Mouse (Mus musculus) right cerebral cortex, postnatal 4 days (tissue): ENCODE data around the gene Prkag1.

Source experiments
- DNase-seq: peaks from one replicate; pipeline ENCODE4 v3.0.0-alpha.2; 2022

Gene Prkag1

DNA sequence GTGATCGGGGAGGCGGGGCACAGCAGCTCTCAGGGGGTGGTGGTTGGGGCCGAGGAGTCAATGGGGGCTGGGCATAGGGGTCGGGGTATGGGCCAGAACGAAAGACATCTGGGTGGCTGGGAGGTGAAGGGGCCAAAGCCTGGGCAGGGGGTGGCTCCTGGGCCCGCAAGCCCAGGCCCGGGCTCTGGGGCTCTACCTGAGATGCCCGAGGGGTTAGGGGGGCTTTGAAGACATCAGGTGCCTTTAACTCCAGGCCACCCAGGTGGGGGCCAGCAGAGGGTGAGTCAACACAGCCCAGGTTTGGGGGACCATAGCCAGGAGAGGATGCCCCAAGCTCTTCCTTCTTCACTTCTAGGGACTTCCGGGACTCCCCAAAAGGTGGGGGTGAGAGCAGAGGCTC, 21.4 kb upstream of the Prkag1 start:
- DNase-seq: no peak

DNA sequence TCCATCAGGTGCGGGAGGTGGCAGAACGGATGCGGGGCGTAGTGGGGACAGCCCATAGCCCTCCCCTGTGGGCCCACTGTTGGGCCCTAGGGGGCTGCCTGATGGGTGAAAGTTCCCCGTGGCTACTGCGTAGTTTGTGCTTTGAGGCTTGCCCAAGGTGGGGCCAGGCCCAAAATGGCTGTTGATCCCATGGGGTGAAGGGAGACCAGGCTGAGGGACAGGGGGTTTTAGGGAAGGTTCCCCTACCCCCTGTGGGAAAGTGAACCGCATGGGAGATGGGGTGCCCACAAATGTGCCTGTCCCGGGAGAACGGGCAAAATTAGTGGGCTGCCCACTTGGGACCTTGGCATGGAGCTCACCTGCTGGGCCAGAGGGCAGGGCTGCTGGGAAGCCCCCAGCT, 20.8 kb upstream of the Prkag1 start:
- DNase-seq: no peak

DNA sequence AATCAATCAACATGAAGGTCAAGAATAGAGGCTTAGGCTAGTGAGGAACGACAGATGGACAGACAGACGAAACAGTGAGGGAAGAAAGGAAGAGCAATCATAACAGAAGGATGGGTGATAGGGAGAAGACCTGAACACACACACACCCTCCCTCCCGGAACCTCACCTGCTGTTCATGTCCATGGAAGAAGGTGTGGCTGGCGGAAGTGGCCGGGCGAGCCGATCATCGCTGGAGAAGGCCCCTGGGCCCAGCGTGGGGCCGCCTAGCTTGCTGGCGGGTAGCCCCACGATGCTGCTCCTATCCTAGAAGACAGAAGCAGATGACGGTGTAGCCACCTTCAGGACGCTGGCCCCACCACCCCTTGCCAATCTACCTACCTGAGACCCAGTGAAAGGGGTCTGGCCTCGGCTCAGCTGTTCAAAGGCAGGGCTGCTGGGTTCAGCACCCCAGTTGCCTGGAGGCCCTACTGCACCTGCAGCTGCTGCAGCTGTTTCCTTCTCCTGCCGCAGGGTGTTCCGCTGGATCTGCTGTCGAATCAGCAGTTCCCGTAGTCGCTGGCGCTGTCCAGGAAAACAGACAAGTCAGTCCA, 20.0 kb upstream of the Prkag1 start:
- DNase-seq: no peak

DNA sequence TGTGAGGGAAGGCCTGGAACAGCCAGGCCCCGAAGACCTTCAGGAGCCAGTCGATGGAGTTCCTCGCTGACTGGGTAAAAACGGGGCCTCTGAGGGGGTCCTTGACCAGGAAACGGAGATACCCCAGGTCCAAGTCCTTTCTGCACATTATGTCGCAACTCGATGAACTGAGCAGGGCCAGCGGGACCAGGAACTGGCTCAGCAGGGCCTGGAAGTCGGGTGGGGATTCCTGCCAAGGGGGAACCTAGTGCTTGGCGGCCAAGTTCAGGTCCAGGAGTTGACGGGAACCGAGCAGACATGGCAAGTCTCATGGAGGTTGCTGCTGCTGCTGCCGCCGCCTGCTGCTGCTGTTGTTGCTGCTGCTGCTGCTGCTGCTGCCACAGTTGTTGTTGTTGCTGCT, 19.3 kb upstream of the Prkag1 start:
- DNase-seq: no peak

DNA sequence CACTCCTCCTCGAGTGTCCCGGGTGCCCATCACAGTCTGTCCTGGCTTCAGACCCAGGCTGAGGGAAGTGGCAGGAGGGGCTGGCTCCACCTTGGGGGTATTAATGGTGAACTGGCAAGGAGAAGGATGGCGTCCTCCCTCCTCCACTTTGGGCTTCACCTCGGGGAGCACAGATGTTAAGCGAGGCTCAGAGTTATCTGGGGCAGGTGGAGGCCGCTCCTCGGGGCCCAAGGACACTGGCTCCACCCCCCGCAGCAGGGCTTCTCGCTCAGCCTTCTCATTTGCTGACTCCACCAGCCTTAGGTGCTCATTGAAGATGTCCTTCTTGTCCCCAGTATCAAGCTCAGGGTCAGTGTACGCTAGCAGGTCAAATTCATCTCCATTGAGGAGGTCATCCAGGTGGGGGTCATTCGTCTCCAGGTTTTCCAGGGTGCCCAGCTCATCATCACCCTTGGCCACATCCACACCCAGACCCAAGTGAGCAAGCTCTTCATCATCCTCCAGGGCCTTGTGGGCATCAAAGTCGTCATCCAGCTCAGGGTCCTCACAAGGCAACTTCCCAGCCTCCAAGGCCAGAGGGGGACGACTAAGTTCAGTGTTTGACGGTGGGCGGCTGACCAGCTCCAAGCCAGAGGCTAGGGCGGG, 18.8 kb upstream of the Prkag1 start:
- no peak for DNase-seq

DNA sequence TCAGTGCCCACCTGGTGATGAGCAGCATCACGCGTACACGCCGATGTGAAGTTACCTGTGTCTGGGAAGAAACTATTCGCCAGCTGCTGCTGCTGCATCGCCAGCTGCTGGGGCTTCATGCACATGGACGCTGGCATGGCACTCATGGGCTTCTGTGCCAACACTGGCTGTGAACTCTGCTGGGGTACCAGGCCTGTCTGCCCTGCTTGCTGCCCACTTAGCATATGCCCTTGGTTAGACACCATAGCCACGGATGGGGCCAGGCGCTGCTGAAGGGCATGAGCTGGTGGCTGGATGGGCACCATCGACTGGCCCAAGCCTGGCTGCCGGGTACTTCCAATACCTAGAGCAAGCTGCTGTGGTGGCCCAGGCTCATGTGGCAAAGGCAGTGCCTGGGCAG, 17.8 kb upstream of the Prkag1 start:
- no peak for DNase-seq

DNA sequence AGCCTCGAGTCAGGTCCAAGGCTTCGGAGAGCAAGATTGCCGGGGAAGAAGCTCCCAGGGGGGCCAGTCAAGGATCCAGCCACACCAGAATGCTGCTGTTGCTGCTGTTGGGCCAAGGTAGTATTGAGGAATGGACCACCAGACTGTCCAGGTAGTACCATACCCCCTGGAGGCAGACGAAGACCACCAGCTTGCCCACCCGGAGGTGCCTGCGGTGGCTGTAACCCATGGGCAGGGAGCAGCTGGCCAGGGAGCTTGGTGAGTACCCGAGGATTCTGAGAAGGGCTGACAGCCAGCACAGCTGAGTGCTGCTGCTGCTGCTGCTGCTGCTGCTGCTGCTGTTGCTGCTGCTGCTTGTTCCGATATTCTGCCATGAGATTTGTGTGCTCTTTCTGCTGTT, 14.8 kb upstream of the Prkag1 start:
- DNase-seq: no peak

DNA sequence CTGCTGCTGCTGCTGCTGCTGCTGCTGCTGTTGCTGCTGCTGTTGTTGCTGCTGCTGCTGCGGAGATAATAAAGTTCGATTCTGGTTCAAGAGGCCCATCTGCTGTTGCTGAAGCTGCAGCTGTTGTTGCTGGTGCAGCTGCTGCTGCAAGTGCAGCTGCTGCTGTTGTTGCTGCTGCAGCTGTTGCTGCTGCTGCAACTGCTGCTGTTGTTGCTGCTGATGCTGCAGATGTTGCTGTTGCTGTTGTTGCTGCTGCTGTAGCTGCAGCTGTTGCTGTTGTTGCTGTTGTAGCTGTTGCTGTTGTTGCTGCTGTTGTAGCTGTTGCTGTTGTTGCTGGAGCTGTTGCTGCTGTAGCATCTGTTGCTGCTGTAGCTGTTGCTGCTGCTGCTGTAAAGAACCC, 13.8 kb upstream of the Prkag1 start:
- no peak for DNase-seq

DNA sequence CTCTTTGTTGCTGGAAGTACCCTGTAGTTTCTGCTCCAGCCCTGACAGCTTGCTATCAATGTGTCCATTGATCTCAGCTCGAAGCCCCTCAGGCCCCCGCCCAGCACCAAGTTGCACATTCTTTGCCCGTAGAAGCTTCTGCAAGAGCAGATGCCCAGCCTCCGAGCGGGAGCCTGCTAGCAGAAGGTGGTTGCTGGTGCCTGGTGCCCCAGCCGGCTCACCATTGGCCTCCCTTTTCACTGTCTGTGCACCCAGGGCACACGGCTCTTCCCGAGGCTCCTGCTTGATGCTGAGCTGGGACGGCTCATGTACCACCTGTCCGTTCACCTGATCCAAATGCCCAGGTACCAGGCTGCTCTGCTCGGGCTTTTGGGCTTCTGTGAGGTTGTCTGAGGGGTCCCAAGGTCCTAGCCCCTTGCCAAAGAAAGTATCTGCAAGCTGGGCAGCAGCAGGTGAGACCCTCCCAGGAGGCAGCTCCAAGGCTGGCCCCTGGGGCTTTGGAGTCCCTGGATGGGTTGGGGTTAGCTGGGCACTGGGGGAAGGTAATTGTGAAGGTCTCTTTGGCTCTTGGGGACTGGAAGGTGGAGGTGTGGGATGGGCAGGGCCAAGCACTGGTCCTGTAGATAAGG, 12.4 kb upstream of the Prkag1 start:
- DNase-seq: no peak

DNA sequence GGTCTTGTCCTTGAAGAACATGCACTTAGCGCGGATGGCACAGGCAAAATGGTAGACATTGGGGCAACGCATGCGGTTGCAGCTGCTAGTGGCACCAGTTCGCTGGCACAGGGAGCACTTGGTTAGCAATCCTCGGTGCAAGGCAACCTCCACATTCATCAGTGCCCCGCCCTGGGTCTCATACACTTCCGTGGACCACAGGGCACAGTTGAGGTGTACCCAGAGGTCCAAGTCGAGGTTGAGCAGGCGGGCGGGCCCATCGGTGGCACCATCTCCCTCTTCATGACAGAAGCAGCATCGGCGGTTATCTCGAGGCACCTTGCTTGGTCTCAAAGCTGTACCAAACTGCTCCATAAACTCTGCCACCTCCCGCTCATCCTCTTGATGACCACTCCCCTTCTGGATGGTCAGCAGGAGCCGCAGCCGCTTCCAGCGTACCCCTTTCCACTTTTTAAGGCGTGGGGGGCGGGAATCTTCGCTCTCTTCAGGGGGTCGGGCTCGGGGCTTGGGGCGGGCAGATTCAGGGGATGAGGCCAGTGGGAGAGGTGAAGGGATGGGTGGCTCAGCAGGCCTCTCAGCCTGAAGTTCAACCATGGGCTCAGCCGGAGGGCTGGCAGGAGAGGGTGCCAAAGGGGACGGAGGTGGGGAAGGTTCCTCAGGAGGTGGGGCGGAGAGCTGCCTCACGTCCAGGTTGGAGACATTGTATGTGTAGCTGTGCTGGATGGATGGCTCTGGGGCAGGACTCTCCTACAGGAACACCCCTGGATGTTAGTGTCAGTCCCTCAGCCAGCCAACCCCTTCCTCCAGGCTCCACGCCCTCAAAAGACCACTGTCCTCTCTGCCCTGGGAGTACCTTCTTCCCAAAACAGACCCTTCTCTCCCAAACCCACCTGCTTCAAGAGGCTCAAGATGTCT, 8.6 kb upstream of the Prkag1 start:
- no peak for DNase-seq

DNA sequence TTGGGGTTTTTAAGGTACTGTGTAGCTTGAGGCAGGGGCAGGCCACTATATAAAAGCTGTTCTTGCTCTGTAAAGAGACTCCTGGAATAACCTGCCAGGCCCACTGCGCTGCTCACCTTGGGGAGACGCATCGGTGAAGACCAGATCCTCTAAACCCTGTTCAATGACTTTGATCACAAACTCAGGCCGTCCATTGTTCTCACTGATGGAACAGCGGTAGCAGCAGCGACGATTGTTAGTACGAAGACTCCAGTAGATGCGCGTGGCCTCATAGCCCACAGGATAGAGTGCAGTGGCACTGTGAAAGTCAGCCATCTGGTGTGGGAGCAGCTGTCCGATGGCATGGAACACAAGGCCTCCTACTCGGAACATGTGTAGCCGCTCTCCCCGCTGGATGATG, 7.8 kb upstream of the Prkag1 start:
- DNase-seq: no peak

DNA sequence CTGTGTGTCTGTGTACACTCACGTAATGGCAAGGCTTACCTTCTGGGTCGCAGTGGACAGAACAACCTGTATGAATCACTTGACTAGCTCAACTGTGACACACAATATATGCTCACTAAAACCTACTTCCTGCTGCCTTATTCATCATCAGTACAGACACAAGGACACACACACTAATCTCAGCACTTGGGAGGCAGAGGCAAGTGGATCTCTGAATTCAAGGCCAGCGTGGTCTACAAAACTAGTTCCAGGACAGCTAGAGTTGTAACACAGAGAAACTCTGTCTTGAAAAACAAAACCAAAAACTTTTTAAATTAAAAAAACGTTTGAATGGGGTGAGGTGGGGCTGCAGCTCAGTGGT, 6.4 kb upstream of the Prkag1 start:
- DNase-seq: no peak

DNA sequence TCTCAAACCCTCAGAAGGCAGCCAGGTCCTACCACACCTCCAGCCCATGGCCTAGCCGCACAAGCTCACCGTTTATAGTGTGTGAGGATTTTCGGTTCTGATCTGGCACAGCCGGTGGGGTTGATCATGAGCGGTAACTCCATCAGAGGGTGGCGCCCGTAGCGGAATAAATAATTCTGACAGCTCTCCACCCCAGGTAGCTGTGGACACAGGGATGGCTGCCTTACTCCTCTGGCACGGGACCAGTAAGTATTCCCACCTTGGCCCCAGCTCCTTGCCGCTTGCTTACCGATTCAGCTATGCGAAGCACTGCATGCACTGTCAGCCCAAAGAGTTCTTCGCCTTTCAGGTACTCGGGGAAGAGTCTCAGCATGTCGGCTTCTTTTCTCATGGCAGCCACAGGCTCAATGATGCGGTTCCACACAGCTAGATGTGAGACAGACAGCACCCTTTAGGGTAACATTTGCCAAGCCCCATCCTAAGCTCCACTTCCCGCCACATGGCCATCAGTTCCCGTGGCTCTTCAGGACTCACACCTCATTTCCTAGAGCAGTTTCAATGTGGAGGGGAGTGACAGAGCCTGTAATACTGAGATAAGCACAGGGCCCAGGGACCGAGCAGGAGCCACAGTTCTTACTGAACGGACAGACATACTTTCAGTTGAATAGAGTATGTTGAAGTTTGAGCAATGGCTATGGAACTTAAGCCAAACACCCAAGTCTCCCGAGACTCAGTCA, 5.9 kb upstream of the Prkag1 start:
- DNase-seq: no peak

DNA sequence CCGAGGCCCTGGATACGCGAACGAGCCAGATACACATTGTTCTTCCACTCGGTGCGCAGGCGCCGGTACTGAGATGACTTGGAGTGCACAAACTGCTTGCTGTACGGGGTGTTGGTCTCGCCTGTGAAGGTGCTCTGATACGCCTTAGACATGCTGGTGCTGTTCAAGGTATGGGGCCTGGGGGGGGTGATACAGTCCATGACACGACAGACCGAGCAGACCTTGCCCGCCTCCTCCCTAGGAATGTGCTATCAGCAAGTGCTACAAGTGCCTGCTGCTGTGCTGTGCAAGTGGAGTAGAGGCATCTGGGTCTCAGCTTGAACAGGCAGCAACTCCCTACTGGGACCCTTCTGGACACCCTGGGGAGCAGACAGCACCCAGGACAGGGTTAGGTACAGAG, 4.0 kb upstream of the Prkag1 start:
- DNase-seq: no peak

DNA sequence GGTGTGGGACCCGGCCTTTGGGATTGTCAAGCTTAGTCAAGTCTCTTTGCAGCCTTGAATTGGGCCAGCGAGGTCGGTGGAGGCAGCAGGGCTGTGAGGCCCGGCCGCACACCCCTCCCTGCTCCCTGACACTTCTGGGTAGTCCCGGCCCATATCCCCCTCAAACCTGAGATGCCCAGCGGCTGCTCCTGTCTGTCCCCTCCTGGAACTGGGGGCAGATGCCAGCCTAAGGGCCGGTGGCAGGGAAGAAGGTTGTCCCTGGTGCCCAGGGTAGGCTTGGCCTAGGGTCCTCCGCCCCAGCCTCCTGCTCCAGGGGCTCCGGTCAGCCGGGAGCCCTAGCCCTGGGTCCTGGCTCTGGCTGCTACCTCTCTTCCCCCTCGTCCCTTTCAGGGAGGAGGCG, 2.7 kb upstream of the Prkag1 start:
- DNase-seq: no peak

DNA sequence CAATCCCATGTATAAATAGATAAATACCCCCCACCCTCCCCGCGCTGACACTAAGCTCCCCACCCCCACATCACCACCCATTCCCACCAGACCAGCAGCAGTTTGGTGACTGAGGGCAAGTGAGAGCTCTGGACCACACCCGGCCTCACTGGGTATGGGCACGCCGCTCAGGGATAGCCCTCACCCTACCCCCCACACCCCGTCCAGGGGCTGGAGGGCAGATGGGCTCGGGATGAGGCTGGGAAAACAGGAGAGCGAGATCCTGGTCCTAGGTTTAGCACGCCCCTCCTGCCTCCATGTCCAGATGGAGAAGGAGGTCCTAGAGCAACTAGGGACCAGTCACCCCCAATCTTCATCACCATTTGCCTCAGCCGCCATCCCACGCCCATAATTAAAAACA, 2.0 kb upstream of the Prkag1 start:
- DNase-seq: no peak

DNA sequence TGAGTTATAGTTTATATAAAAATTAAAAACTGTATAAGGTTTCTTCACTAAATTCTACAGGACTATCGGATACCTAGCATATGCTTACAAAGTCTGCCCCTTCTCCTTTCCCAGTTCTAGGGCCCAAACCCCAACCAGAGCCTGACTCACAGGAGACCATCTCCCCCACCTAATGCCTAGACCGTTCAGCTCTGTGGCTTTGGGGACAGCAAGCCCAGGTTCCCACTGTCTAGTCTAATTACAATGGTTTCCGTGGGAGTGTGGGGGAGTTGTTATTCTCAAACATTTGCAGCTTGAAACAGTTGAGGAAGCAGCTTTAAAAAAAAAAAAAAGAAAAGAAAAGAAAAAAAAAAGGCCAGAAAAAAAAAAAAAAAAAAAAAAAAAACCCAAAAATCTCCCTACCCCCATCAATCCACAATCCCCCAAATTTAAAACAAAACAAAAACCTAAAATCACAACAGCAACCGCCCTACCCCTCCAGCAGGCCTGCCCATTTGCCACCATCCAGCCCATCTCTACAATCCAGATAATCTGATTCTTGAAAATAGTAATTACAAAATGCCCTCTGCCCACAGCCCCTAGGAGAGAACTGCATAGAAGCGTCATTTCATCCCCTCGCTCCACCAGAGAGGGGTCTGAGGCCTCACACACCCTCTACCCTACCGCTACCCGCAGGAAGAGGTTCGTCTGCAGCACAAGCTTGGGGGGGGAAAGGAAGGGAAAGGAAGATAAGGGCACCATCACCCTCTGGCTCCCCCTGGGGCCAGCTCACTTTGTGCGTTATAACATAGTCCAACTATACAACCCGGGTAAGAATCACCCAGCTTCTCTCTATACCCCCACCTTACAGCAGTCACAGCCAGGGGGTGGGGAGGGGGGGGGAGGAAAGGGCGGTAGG, 1.1 kb upstream of the Prkag1 start:
- no peak for DNase-seq

DNA sequence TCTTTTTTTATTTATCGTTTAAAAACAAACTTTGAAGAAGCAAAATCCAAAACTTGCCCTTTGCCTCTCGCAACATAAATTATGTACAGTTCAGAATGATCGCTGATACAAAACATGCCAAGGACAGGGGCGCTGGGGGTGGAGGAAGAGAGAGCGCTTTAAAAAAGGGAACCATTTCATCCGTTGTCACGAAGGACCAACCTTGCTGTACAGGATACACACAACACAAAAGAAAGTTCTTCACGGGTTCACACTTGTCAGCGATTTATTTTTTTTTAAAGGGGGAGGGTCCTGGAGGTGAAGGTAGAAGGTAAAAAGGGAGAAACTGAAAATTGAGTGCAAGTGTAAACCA, 339 bp upstream of the Prkag1 start:
- no peak for DNase-seq

DNA sequence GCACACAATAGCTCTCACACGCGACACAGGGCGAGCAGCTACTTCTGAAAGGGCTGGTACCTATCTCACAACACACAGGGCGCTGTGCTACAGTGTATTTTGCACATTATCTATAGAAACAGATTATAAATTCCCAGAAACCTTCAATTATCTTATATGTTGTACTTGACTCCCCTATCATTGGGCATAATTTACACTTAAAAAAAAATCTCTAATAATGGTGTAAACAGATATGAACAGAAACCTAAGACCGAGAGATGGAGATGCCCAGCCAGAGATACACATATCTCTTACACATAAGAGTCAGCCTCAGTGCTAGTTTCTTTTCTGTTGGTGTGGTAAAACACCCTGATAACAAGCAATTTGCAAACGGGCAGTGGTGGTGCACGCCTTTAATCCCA, 3.7 kb downstream of the Prkag1 start:
- no peak for DNase-seq

DNA sequence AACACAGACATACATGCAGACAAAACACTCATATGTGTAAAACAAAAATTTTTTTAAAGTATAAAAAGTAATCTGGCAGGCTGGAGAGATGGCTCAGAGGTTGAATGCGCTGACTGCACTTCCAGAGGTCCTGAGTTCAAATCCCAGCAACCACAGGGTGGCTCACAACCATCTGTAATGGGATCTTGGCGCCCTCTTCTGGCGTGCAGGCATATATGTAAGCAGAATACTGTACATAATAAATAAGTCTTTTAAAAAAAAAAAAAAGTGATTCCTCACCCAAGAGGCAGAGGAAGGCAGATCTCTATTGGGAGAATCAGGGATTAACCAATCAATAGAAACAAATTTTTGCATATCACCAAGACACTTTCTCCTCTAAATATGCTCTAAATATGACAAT, 7.9 kb downstream of the Prkag1 start:
- DNase-seq: no peak

DNA sequence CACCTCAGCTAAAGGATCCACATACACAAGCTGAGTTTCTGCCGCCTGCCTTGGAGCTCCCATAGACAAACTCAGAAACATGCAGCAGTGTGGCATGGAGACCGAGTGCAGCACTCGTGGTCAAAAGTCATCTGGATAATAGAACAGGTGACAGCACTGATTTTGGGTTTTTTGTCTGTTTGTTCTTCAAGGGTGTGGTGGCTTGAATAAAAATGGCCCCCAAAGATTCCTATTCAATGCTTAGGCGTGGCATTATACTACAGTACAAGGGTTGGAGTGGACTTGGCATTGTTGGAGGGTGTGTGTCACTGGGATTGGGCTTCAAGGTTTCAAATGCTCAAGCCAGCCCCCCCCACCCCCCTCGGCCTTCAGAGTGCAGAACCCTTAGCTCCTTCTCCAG, 9.2 kb downstream of the Prkag1 start:
- DNase-seq: no peak

DNA sequence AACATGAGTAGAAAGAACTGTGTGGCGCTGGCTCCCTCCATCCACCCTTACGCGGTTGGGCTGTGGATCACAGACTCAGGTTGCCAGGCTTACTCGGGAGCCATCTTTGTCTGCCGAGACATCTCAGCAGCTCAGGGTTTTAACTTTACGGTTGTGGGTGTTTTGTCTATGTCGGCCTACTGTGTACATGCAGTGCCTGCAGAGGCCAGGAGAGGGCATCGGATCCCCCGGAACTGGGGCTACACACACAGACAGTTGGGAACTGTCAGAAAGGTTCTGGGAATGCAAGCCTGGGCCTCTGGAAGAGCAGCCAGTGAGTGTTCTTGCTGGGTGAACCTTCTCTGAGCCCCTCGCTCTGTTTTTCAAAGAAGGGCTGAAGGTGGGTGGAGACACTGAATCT, 9.9 kb downstream of the Prkag1 start:
- DNase-seq: peak; percentile 40
